Mouse (Mus musculus) kidney, adult 9 months (tissue): Measurements from ENCODE around the gene Banp.

ENCODE experiments used
- DNase-seq: peaks from one replicate; pipeline ENCODE4 v3.0.0; 2022

Banp gene

GRCm38 (mm10) chr8:122022705-122023104 is 73.2 kb downstream of the Banp start:
- DNase-seq: no peak

GRCm38 (mm10) chr8:122025546-122025945 is 76.0 kb downstream of the Banp start:
- no peak for DNase-seq

- no peak for DNase-seq
Measured at GRCm38 (mm10) chr8:122028116-122028515, 78.6 kb downstream of the Banp start.

- DNase-seq: no peak
Measured at GRCm38 (mm10) chr8:122030965-122031364, 81.4 kb downstream of the Banp start.

GRCm38 (mm10) chr8:122032741-122033140 is 83.2 kb downstream of the Banp start:
- no peak for DNase-seq

- no peak for DNase-seq
Measured at GRCm38 (mm10) chr8:122035543-122035942, 86.0 kb downstream of the Banp start.

GRCm38 (mm10) chr8:122036325-122036724 is 86.8 kb downstream of the Banp start:
- DNase-seq: no peak

GRCm38 (mm10) chr8:122037279-122037678 is 87.7 kb downstream of the Banp start:
- no peak for DNase-seq

- DNase-seq: no peak
Measured at GRCm38 (mm10) chr8:122038076-122038475, 88.5 kb downstream of the Banp start.

- no peak for DNase-seq
Measured at GRCm38 (mm10) chr8:122039452-122039851, 89.9 kb downstream of the Banp start.

GRCm38 (mm10) chr8:122047206-122047870 is 97.8 kb downstream of the Banp start:
- DNase-seq: no peak

- no peak for DNase-seq
Measured at GRCm38 (mm10) chr8:122049266-122049665, 99.7 kb downstream of the Banp start.

GRCm38 (mm10) chr8:122049923-122050322 is 100.4 kb downstream of the Banp start:
- DNase-seq: no peak

- DNase-seq: no peak
Measured at GRCm38 (mm10) chr8:122050620-122051019, 101.1 kb downstream of the Banp start.

GRCm38 (mm10) chr8:122055321-122055720 is 105.8 kb downstream of the Banp start:
- DNase-seq: no peak

- DNase-seq: no peak
Measured at GRCm38 (mm10) chr8:122056113-122056512, 106.6 kb downstream of the Banp start.

- peak; percentile 49 for DNase-seq
Measured at GRCm38 (mm10) chr8:122056882-122057281, 107.3 kb downstream of the Banp start.

- DNase-seq: no peak
Measured at GRCm38 (mm10) chr8:122058510-122058909, 109.0 kb downstream of the Banp start.

GRCm38 (mm10) chr8:122058951-122059350 is 109.4 kb downstream of the Banp start:
- no peak for DNase-seq

- no peak for DNase-seq
Measured at GRCm38 (mm10) chr8:122062508-122063223, 113.1 kb downstream of the Banp start.

- no peak for DNase-seq
Measured at GRCm38 (mm10) chr8:122064353-122064752, 114.8 kb downstream of the Banp start.

GRCm38 (mm10) chr8:122067783-122068505 is 118.4 kb downstream of the Banp start:
- DNase-seq: no peak

- DNase-seq: no peak
Measured at GRCm38 (mm10) chr8:122068609-122069008, 119.1 kb downstream of the Banp start.

- DNase-seq: no peak
Measured at GRCm38 (mm10) chr8:122069281-122069680, 119.7 kb downstream of the Banp start.
